ENCODE assay signal across 7 mouse cellular contexts in the genomic region with DNA sequence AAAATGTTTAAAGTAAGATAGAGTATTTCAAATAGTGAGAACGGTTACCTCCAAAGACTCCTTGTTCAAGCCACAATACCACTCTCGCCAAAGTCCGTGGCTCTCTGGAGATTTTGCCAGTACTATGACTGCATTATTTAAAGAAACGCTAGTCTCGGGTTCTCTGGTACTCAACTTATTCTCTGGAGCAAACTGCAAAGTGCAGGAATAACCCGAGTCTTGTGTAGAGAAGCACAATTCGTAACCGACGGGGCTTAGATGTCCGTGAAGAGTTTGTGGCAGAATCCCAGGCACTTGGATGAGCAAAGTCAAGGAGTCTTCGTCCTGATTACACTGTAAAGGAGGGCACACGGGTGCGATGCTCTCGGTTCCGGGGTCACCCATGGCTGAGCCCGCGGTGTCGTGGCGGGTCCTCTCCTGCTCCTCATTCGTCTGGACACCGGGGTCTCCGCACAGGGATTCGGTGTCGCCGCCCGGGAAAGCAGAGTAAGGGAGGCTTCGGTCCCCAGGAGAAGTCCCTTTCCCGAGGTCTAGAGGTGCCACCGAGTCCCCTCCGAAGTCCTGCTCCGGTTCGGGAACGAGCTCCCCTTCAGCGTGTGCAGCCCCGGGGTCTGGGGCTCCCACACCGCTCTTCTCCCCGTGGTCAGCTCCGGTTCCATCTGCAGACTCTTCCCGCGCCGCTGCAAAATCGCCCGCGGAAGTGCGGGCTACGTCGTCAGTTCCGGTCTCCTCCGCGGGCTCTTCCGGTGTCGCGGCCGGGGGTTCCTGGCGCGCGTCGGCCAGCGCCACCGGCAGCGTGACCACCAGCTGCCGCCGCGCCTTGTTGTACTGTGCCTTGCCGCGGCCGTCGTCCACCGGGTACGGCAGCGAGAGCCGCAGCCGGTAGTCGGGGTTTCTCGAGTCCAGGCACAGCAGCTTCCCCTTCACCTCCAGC. TPM values are rescaled to one million over a fixed set of nuclear protein-coding genes. Genes with fewer than 3 reads are reported as not detected.
A peak's percentile ranks its signal among the peaks of the same experiment; 100 is the strongest.
DNase-seq lines count a peak whose midpoint lies in the region; ATAC-seq lines count a peak whose summit lies in the region.

Gene Gm49383 (minus strand): TSS at position 661 of the 934 bp plus-strand sequence.

- peak; percentile 59 for DNase-seq in adrenal gland, adult 8-10 months
- peak; percentile 36 to 48 for DNase-seq in gastrocnemius, adult 8-10 months (ENCODE audit: low spot score in 2 of 2)
- peak; percentile 88 for DNase-seq in induced T-regulatory cell, adult 2 months (ENCODE audit: low read depth)
- DNase-seq in left cerebral cortex, postnatal 4 days: peak; percentile 72
- peak; percentile 80 for DNase-seq in midbrain, embryonic 10.5 days (ENCODE audit: low spot score)
- peak; percentile 57 to 62 for DNase-seq in right cerebral cortex, postnatal 36 days (ENCODE audit: low spot score in 2 of 2)

- H3K4me1 ChIP-seq in midbrain, embryonic 10.5 days: peaks cover 31% of the 10 kb centered on the region

- intact Hi-C loops in left cerebral cortex, postnatal 4 days (cut with DNase I): loop anchor here (5.0 kb wide), 1 partner anchor 101 kb away; the partner anchor contains the start of gene Klhdc2

- H3K9me3 ChIP-seq in midbrain, embryonic 10.5 days (replicated peaks): no peaks in the 10 kb centered on the region

- WGBS in midbrain, embryonic 10.5 days: under 1% methylated on average over 75 of the region's 75 CpGs

- peaks cover 50% of the 10 kb centered on the region for H3K36me3 ChIP-seq in midbrain, embryonic 10.5 days

- peak within 1 kb of the TSS; percentile 92 for H3K27ac ChIP-seq in midbrain, embryonic 10.5 days (replicated peaks)

- peak; percentile 78 for ATAC-seq in common myeloid progenitor, adult 5-6 weeks (replicated peaks; ENCODE audit: low read depth, poor library complexity, severe bottlenecking)

- H3K4me3 ChIP-seq in midbrain, embryonic 10.5 days: peak within 1 kb of the TSS; percentile 96

- H3K27me3 ChIP-seq in midbrain, embryonic 10.5 days (ENCODE audit: low read depth, poor library complexity, severe bottlenecking): no peaks in the 10 kb centered on the region

RNA-seq across cellular contexts. Expression of gene Gm49383, which starts in this region (rescaled TPM):
- total RNA-seq in adrenal gland, adult 8-10 months (2022): 1 to 10 TPM; 5.1 to 8.0 (median 5.8) TPM
- 43.1 and 49.1 TPM in 2 replicates for total RNA-seq in common myeloid progenitor, adult 5-6 weeks (2017)
- 1 to 10 TPM; 1.9 to 3.9 (median 2.7) TPM for total RNA-seq in gastrocnemius, adult 8-10 months (2022)
- total RNA-seq in left cerebral cortex, postnatal 4 days (2021): 1 to 10 TPM; 6.1 to 7.4 TPM
- 49.8 and 57.0 TPM in 2 replicates for polyA plus RNA-seq in midbrain, embryonic 10.5 days (2016; fragmentation: Nextera tagmentation; extraction: Ambion mirVana)

Comparison
In these comparisons a context has a peak if more than half of its experiments do, and no peak if none do; other contexts are left out.
1. Peak in every context shown above with its lines: DNase-seq, ATAC-seq, H3K4me3 ChIP-seq and H3K27ac ChIP-seq.